Mouse (Mus musculus) lung, postnatal 0 days (tissue): ENCODE measurements around the gene Hspb1.

Source experiments
- CTCF ChIP-seq: IDR thresholded peaks from 2 replicates; pipeline ENCODE4 v1.5.1; 2016; ENCODE audit warnings: antibody characterized with exemption, mild to moderate bottlenecking
- EP300 ChIP-seq: IDR thresholded peaks from 2 replicates; pipeline ENCODE4 v1.6.1; 2016; ENCODE audit warnings: antibody characterized with exemption, mild to moderate bottlenecking, control low read depth

GRCm38 (mm10) chr5:135852421-135852820 lies 35.3 kb upstream of the Hspb1 start:
- TF ChIP-seq CTCF (no peak), EP300 (no peak)
